Mouse (Mus musculus): ENCODE results near the gene Zc3hc1.
"Not testable (repeated sequence)": the region's sequence is repeated elsewhere in the genome, so short reads cannot be mapped to it uniquely, and the experiment has no call there.

The Zc3hc1 gene

GRCm38 (mm10) chr6:30390714-30391697, at the start of gene Zc3hc1:
Zc3hc1 (minus strand) TSS chr6:30391028.
- DNase-seq: peak; percentile 84

- no peak for DNase-seq
Measured at GRCm38 (mm10) chr6:30439576-30439975, 48.7 kb upstream of the Zc3hc1 start.

GRCm38 (mm10) chr6:30437054-30437453, 46.2 kb upstream of the Zc3hc1 start:
- no peak for DNase-seq

GRCm38 (mm10) chr6:30436476-30436875, 45.6 kb upstream of the Zc3hc1 start:
- no peak for DNase-seq

- no peak for DNase-seq
Measured at GRCm38 (mm10) chr6:30432461-30433192, 41.8 kb upstream of the Zc3hc1 start.

GRCm38 (mm10) chr6:30416801-30417200, 26.0 kb upstream of the Zc3hc1 start:
- DNase-seq: no peak

GRCm38 (mm10) chr6:30416126-30416525, 25.3 kb upstream of the Zc3hc1 start:
- no peak for DNase-seq

GRCm38 (mm10) chr6:30411311-30411710, 20.5 kb upstream of the Zc3hc1 start:
- no peak for DNase-seq

GRCm38 (mm10) chr6:30409399-30410093, 18.7 kb upstream of the Zc3hc1 start:
- no peak for DNase-seq

GRCm38 (mm10) chr6:30408276-30408675, 17.4 kb upstream of the Zc3hc1 start:
- DNase-seq: no peak

GRCm38 (mm10) chr6:30404671-30405070, 13.8 kb upstream of the Zc3hc1 start:
- DNase-seq: no peak

- DNase-seq: peak; percentile 85
Measured at GRCm38 (mm10) chr6:30403465-30403864, 12.6 kb upstream of the Zc3hc1 start.

- no peak for DNase-seq
Measured at GRCm38 (mm10) chr6:30402091-30402491, 11.3 kb upstream of the Zc3hc1 start.

GRCm38 (mm10) chr6:30401308-30402015, 10.6 kb upstream of the Zc3hc1 start, which contains the start of gene Klhdc10:
Klhdc10 (plus strand) TSS chr6:30401868.
- DNase-seq: peak; percentile 99

- DNase-seq: no peak
Measured at GRCm38 (mm10) chr6:30400716-30401115, 9.9 kb upstream of the Zc3hc1 start.

GRCm38 (mm10) chr6:30400146-30400545, 9.3 kb upstream of the Zc3hc1 start:
- DNase-seq: no peak

- no peak for DNase-seq
Measured at GRCm38 (mm10) chr6:30391996-30392395, 1.2 kb upstream of the Zc3hc1 start.

GRCm38 (mm10) chr6:30390271-30390670, 557 bp downstream of the Zc3hc1 start:
- DNase-seq: not testable (repeated sequence)

- no peak for DNase-seq
Measured at GRCm38 (mm10) chr6:30381116-30381515, 9.7 kb downstream of the Zc3hc1 start.

GRCm38 (mm10) chr6:30375791-30376190, 15.0 kb downstream of the Zc3hc1 start:
- peak; percentile 66 for DNase-seq

GRCm38 (mm10) chr6:30374731-30375510, 15.9 kb downstream of the Zc3hc1 start:
- peak; percentile 79 for DNase-seq
